17 mouse cellular contexts compared by ENCODE assay signal in genomic region chr11:86351766-86352315, GRCm38 (mm10). TPM values are rescaled to one million over a fixed set of nuclear protein-coding genes. Genes with fewer than 3 reads are reported as not detected.
DNase-seq lines count a peak whose midpoint lies in the region; ATAC-seq and TF ChIP-seq lines count a peak whose summit lies in the region.
"Had no signal": no experiment of that assay in that cellular context is flagged by ENCODE, and none has a peak within 500 bp of the region (broad histone marks: within the 10 kb centered on the region; RNA-seq: fewer than 3 reads in every experiment).

No protein-coding gene starts in this region.

- peaks cover 25% of the 10 kb centered on the region for H3K36me3 ChIP-seq in heart, embryonic 13.5 days
- H3K36me3 ChIP-seq in midbrain, embryonic 12.5 days: peaks cover 13% of the 10 kb centered on the region; the same call in 1 of the 2 replicates
- no peaks in the 10 kb centered on the region for H3K36me3 ChIP-seq in midbrain, postnatal 0 days (ENCODE audit: insufficient read depth, low read length)
- H3K36me3 ChIP-seq: neural tube, embryonic 15.5 days had no signal

- H3K9ac ChIP-seq in heart, embryonic 13.5 days: 0 out of 2 replicates have a peak overlapping the region, but pooled peaks have one; percentile 33
- H3K9ac ChIP-seq in midbrain, embryonic 12.5 days (replicated peaks): no peak overlapping the region
- H3K9ac ChIP-seq in midbrain, postnatal 0 days (replicated peaks; ENCODE audit: low read length, poor library complexity, severe bottlenecking): no peak overlapping the region
- H3K9ac ChIP-seq: liver, postnatal 0 days; neural tube, embryonic 15.5 days had no signal

- H3K4me1 ChIP-seq in heart, embryonic 13.5 days: peaks cover 57% of the 10 kb centered on the region
- H3K4me1 ChIP-seq in midbrain, embryonic 12.5 days: peaks cover 22% of the 10 kb centered on the region
- peaks cover 11% of the 10 kb centered on the region; the same call in 1 of the 2 replicates for H3K4me1 ChIP-seq in midbrain, postnatal 0 days (ENCODE audit: insufficient read depth, low read length)

- no peak overlapping the region for H3K4me2 ChIP-seq in heart, embryonic 13.5 days
- H3K4me2 ChIP-seq in midbrain, embryonic 12.5 days (replicated peaks): no peak overlapping the region
- H3K4me2 ChIP-seq in midbrain, postnatal 0 days (ENCODE audit: low read depth, low read length, poor library complexity, severe bottlenecking): no peak overlapping the region
- H3K4me2 ChIP-seq: neural tube, embryonic 15.5 days had no signal

- no peak for ATAC-seq in heart, embryonic 13.5 days (ENCODE audit: extremely low read depth, insufficient number of reproducible peaks, low FRiP score, low TSS enrichment)
- peak; percentile 47; the same call in 1 of the 2 replicates for ATAC-seq in midbrain, embryonic 12.5 days (ENCODE audit: low FRiP score, low read depth)
- no peak for ATAC-seq in midbrain, postnatal 0 days (ENCODE audit: low FRiP score)
- ATAC-seq: inflammation-experienced regulatory T-cells, adult 6 months; liver, postnatal 0 days had no signal

- 70% methylated on average over 3 of the region's 3 CpGs for WGBS in heart, embryonic 13.5 days
- 47% methylated on average over 3 of the region's 3 CpGs for WGBS in midbrain, embryonic 12.5 days
- 30% methylated on average over 3 of the region's 3 CpGs for WGBS in midbrain, postnatal 0 days

- no peak overlapping the region for H3K27ac ChIP-seq in heart, embryonic 13.5 days (replicated peaks)
- no peak overlapping the region for H3K27ac ChIP-seq in midbrain, embryonic 12.5 days (replicated peaks)
- H3K27ac ChIP-seq in midbrain, postnatal 0 days (ENCODE audit: low read depth, low read length): no peak overlapping the region
- H3K27ac ChIP-seq: left cerebral cortex, adult 2 months; neural tube, embryonic 15.5 days had no signal

- no peak for TF ChIP-seq CTCF in midbrain, postnatal 0 days (IDR thresholded peaks at IDR 0.05)

- no peaks in the 10 kb centered on the region for H3K9me3 ChIP-seq in heart, embryonic 13.5 days
- no peaks in the 10 kb centered on the region for H3K9me3 ChIP-seq in midbrain, embryonic 12.5 days
- no peaks in the 10 kb centered on the region for H3K9me3 ChIP-seq in midbrain, postnatal 0 days (ENCODE audit: low read length)
- H3K9me3 ChIP-seq: neural tube, embryonic 15.5 days had no signal

- DNase-seq in adrenal gland, adult 2 months: peak; percentile 8
- DNase-seq in adrenal gland, adult 8-10 months: no peak
- DNase-seq in heart, adult 9 months (ENCODE audit: low spot score in 2 of 2): no peak
- DNase-seq in midbrain, postnatal 0 days (ENCODE audit: low spot score): no peak
- peak; percentile 46 for DNase-seq in retina, embryonic 14.5 days (ENCODE audit: low spot score)
- no peak for DNase-seq in T-cell, adult 2 months (ENCODE audit: low spot score)
- DNase-seq: cerebellum, adult 9-10 months; heart, postnatal 14 days; kidney, adult 9 months; liver, postnatal 0 days; lung, postnatal 36 days; thymus, postnatal 25 days had no signal

- H3K27me3 ChIP-seq in heart, embryonic 13.5 days (replicated peaks): no peaks in the 10 kb centered on the region
- H3K27me3 ChIP-seq in midbrain, embryonic 12.5 days: no peaks in the 10 kb centered on the region
- H3K27me3 ChIP-seq in midbrain, postnatal 0 days (ENCODE audit: insufficient read depth, low read length): no peaks in the 10 kb centered on the region
- H3K27me3 ChIP-seq: neural tube, embryonic 15.5 days had no signal

- H3K4me3 ChIP-seq in heart, embryonic 13.5 days: no peak overlapping the region
- no peak overlapping the region for H3K4me3 ChIP-seq in midbrain, embryonic 12.5 days
- H3K4me3 ChIP-seq in midbrain, postnatal 0 days (ENCODE audit: low read depth, low read length): no peak overlapping the region
- H3K4me3 ChIP-seq: left cerebral cortex, adult 2 months; neural tube, embryonic 15.5 days had no signal

RNA-seq across cellular contexts. Expression of gene Med13, which starts 5.6 kb away (rescaled TPM):
- 10 to 100 TPM; 35.7 to 51.4 TPM for total RNA-seq in adrenal gland, adult 2 months (2021)
- 6.9 and 9.5 TPM in 2 replicates for polyA plus RNA-seq in adrenal gland, adult 2 months (2012; rRNA removed)
- total RNA-seq in adrenal gland, adult 8-10 months (2022): 10 to 100 TPM; 38.2 to 62.7 (median 52.8) TPM
- 4.3 and 4.8 TPM in 2 replicates for polyA plus RNA-seq in heart, embryonic 13.5 days (2015; fragmentation: Nextera tagmentation; extraction: Ambion mirVana)
- polyA plus RNA-seq in midbrain, embryonic 12.5 days (2016; fragmentation: Nextera tagmentation; extraction: Ambion mirVana): 13.6 TPM in 2 replicates
- total RNA-seq in midbrain, postnatal 0 days (2014; rRNA removed): 52.9 and 56.5 TPM in 2 replicates
- 4.2 and 5.1 TPM in 2 replicates for polyA plus RNA-seq in midbrain, postnatal 0 days (2015; fragmentation: Nextera tagmentation; extraction: Ambion mirVana)

Comparison
In these comparisons a context has a peak if more than half of its experiments do, and no peak if none do; other contexts are left out.
1. DNase-seq: peak in adrenal gland, adult 2 months (single experiment) and retina, embryonic 14.5 days (single experiment); none in adrenal gland, adult 8-10 months (single experiment), heart, adult 9 months (0 of 2), midbrain, postnatal 0 days (single experiment) and T-cell, adult 2 months (single experiment).